Mouse (Mus musculus): ENCODE data around the gene Aloxe3. TPM values are rescaled to one million over a fixed set of nuclear protein-coding genes. Genes with fewer than 3 reads are reported as not detected.

Gene Aloxe3
- total RNA-seq, 1 experiment, result 0.49 TPM

- TF ChIP-seq MAFK (IDR thresholded peaks at IDR 0.05; ENCODE audit: insufficient read depth, low read depth, low read length) (no peak), HCFC1 (IDR thresholded peaks at IDR 0.05; ENCODE audit: borderline replicate concordance, insufficient read depth, low read length) (no peak), ZC3H11A (IDR thresholded peaks at IDR 0.05; ENCODE audit: borderline replicate concordance, low read depth, low read length) (no peak), CHD2 (IDR thresholded peaks at IDR 0.05; ENCODE audit: low read depth, low read length) (no peak), ZNF384 (IDR thresholded peaks at IDR 0.05; ENCODE audit: low read depth, low read length) (no peak)
- in situ Hi-C loops (cut with MboI; ENCODE audit: low sequenced_read_pairs in 2 of 2, unreplicated experiment in 2 of 2), result no loop called here
- Histone ChIP-seq H3K27ac (ENCODE audit: insufficient read depth, low read depth, low read length, poor library complexity, severe bottlenecking) (no peak overlapping the region), H3K4me1 (ENCODE audit: control insufficient read depth in 2 of 2, insufficient read depth in 2 of 2, low read length in 2 of 2, poor library complexity in 1 of 2) (peaks cover 0 to 6% of the 10 kb centered on the region in 2 experiments; a peak in 2 of 4 replicates), H3K4me3 (ENCODE audit: insufficient read depth in 1 of 2, low read depth in 1 of 2, low read length in 2 of 2, poor library complexity in 1 of 2, severe bottlenecking in 1 of 2) (no peak overlapping the region), H3K9ac (ENCODE audit: insufficient read depth, low read depth, low read length, poor library complexity, severe bottlenecking) (no peak overlapping the region), H3K36me3 (ENCODE audit: control insufficient read depth, insufficient read depth, low read length, poor library complexity, severe bottlenecking) (no peaks in the 10 kb centered on the region), H3K9me3 (ENCODE audit: control insufficient read depth, insufficient read depth, low read depth, low read length) (no peaks in the 10 kb centered on the region)
- no peak for DNase-seq (ENCODE audit: low read depth, low spot score)
Observed at GRCm38 (mm10) chr11:69149728-69150127, 24.0 kb downstream of the Aloxe3 start.

GRCm38 (mm10) chr11:69150444-69150843 lies 24.7 kb downstream of the Aloxe3 start:
- H3K4me3 ChIP-seq (ENCODE audit: insufficient read depth in 1 of 2, low read depth in 1 of 2, low read length in 2 of 2, poor library complexity in 1 of 2, severe bottlenecking in 1 of 2), result peak overlapping the region; percentile 40 to 74; a peak in 3 of 4 replicates
- TF ChIP-seq MAFK (IDR thresholded peaks at IDR 0.05; ENCODE audit: insufficient read depth, low read depth, low read length) (no peak), HCFC1 (IDR thresholded peaks at IDR 0.05; ENCODE audit: borderline replicate concordance, insufficient read depth, low read length) (no peak), ZC3H11A (IDR thresholded peaks at IDR 0.05; ENCODE audit: borderline replicate concordance, low read depth, low read length) (0 out of 2 replicates have a peak, but pooled peaks have one; percentile 31), ZNF384 (IDR thresholded peaks at IDR 0.05; ENCODE audit: low read depth, low read length) (peak; percentile 56; the same call in 1 of the 2 replicates)
- H3K9me3 ChIP-seq (ENCODE audit: control insufficient read depth, insufficient read depth, low read depth, low read length), result no peaks in the 10 kb centered on the region
- H3K36me3 ChIP-seq (ENCODE audit: control insufficient read depth, insufficient read depth, low read length, poor library complexity, severe bottlenecking), result no peaks in the 10 kb centered on the region
- in situ Hi-C loops (cut with MboI; ENCODE audit: low sequenced_read_pairs in 2 of 2, unreplicated experiment in 2 of 2), result no loop called here
- no peak overlapping the region for H3K27ac ChIP-seq (ENCODE audit: insufficient read depth, low read depth, low read length, poor library complexity, severe bottlenecking)
- H3K4me1 ChIP-seq (ENCODE audit: control insufficient read depth in 2 of 2, insufficient read depth in 2 of 2, low read length in 2 of 2, poor library complexity in 1 of 2), result peaks cover 0 to 6% of the 10 kb centered on the region in 2 experiments; a peak in 2 of 4 replicates
- peak; percentile 47 for DNase-seq (ENCODE audit: low read depth, low spot score)
- peak overlapping the region; percentile 42; the same call in 1 of the 2 replicates for H3K9ac ChIP-seq (ENCODE audit: insufficient read depth, low read depth, low read length, poor library complexity, severe bottlenecking)

DNA sequence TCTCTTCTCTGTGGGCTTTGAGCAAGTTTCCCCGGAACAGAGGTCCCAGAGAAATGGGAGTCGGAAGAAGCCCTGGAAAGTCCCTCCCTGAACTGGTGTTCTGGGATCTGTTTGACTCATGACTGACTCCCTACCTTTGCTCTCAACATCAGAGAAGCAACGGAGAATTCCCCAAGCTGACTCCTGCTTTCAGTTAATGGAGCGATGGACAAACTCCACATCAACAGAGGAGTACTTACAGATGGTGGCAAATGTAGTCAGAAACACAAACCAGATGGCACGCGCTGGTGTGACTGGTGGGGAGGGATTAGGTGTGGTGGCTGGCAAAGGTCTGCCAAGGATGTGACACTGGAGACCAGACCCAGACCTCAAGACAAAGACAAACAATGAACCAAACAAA lies 25.3 kb downstream of the Aloxe3 start:
- peak overlapping the region; percentile 40 to 74; a peak in 3 of 4 replicates for H3K4me3 ChIP-seq (ENCODE audit: insufficient read depth in 1 of 2, low read depth in 1 of 2, low read length in 2 of 2, poor library complexity in 1 of 2, severe bottlenecking in 1 of 2)
- H3K4me1 ChIP-seq (ENCODE audit: control insufficient read depth in 2 of 2, insufficient read depth in 2 of 2, low read length in 2 of 2, poor library complexity in 1 of 2), result peaks cover 0 to 6% of the 10 kb centered on the region in 2 experiments; a peak in 2 of 4 replicates
- in situ Hi-C loops (cut with MboI; ENCODE audit: low sequenced_read_pairs in 2 of 2, unreplicated experiment in 2 of 2), result no loop called here
- H3K9me3 ChIP-seq (ENCODE audit: control insufficient read depth, insufficient read depth, low read depth, low read length), result no peaks in the 10 kb centered on the region
- no peaks in the 10 kb centered on the region for H3K36me3 ChIP-seq (ENCODE audit: control insufficient read depth, insufficient read depth, low read length, poor library complexity, severe bottlenecking)
- no peak for DNase-seq (ENCODE audit: low read depth, low spot score)
- H3K27ac ChIP-seq (ENCODE audit: insufficient read depth, low read depth, low read length, poor library complexity, severe bottlenecking), result no peak overlapping the region
- H3K9ac ChIP-seq (ENCODE audit: insufficient read depth, low read depth, low read length, poor library complexity, severe bottlenecking), result peak overlapping the region; percentile 42; the same call in 1 of the 2 replicates
- TF ChIP-seq ZC3H11A (IDR thresholded peaks at IDR 0.05; ENCODE audit: borderline replicate concordance, low read depth, low read length) (no peak), CHD2 (IDR thresholded peaks at IDR 0.05; ENCODE audit: low read depth, low read length) (no peak), ZNF384 (IDR thresholded peaks at IDR 0.05; ENCODE audit: low read depth, low read length) (no peak), MAFK (IDR thresholded peaks at IDR 0.05; ENCODE audit: insufficient read depth, low read depth, low read length) (no peak), HCFC1 (IDR thresholded peaks at IDR 0.05; ENCODE audit: borderline replicate concordance, insufficient read depth, low read length) (no peak)

- TF ChIP-seq ZNF384 (IDR thresholded peaks at IDR 0.05; ENCODE audit: low read depth, low read length) (no peak), CHD2 (IDR thresholded peaks at IDR 0.05; ENCODE audit: low read depth, low read length) (no peak), HCFC1 (IDR thresholded peaks at IDR 0.05; ENCODE audit: borderline replicate concordance, insufficient read depth, low read length) (no peak), ZC3H11A (IDR thresholded peaks at IDR 0.05; ENCODE audit: borderline replicate concordance, low read depth, low read length) (no peak), MAFK (IDR thresholded peaks at IDR 0.05; ENCODE audit: insufficient read depth, low read depth, low read length) (no peak)
- Histone ChIP-seq H3K36me3 (ENCODE audit: control insufficient read depth, insufficient read depth, low read length, poor library complexity, severe bottlenecking) (no peaks in the 10 kb centered on the region), H3K27ac (ENCODE audit: insufficient read depth, low read depth, low read length, poor library complexity, severe bottlenecking) (no peak overlapping the region), H3K4me1 (ENCODE audit: control insufficient read depth in 2 of 2, insufficient read depth in 2 of 2, low read length in 2 of 2, poor library complexity in 1 of 2) (peaks cover 0 to 11% of the 10 kb centered on the region in 2 experiments; a peak in 2 of 4 replicates), H3K4me3 (ENCODE audit: insufficient read depth in 1 of 2, low read depth in 1 of 2, low read length in 2 of 2, poor library complexity in 1 of 2, severe bottlenecking in 1 of 2) (no peak overlapping the region), H3K9me3 (ENCODE audit: control insufficient read depth, insufficient read depth, low read depth, low read length) (no peaks in the 10 kb centered on the region), H3K9ac (ENCODE audit: insufficient read depth, low read depth, low read length, poor library complexity, severe bottlenecking) (no peak overlapping the region)
- no peak for DNase-seq (ENCODE audit: low read depth, low spot score)
- in situ Hi-C loops (cut with MboI; ENCODE audit: low sequenced_read_pairs in 2 of 2, unreplicated experiment in 2 of 2), result no loop called here
Observed at GRCm38 (mm10) chr11:69153831-69154230, 28.1 kb downstream of the Aloxe3 start.

Measured in ES-E14 (cell line).